Mouse (Mus musculus): ENCODE measurements around the gene Rhcg. TPM values are rescaled to one million over a fixed set of nuclear protein-coding genes. Genes with fewer than 3 reads are reported as not detected.

The Rhcg gene
- total and polyA plus RNA-seq, 3 experiments, result not detected

DNA sequence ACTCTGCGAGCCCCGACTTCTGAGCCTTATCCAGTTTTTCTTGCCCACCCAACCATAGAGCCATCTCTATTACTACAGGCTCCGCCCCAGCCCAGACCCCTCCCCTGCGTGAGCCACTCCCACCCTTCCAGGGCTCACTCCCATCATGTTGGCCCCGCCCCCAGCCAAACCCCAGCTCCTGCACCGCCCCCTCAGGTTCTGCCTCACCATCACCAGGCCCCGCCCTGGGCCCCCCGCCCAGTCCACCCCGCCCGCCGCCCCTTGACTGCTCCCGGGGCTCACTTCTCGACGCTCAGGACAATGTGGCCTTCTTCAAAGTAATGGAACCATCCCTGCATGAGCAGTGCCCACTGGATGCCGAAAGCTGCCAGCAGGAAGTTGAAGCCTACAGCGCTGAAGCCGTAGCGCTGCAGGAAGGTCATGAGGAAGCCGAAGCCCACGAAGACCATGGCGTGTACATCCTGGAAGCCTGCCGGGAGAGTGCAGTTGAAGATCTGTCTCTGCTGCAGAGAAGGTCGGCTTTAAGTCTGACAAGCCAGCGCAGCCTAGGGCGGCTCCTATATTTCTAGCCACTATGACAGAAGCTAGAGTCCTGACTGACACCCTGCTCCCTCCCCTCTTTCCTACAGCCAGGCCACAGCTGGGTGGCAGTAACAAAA lies 10.1 kb downstream of the Rhcg start:
- Histone ChIP-seq H3K27me3 (ENCODE audit: insufficient read depth, low read length) (peaks cover 14% of the 10 kb centered on the region), H3K9me3 (replicated peaks) (no peaks in the 10 kb centered on the region), H3K4me3 (ENCODE audit: low read depth, low read length) (no peak overlapping the region), H3K36me3 (replicated peaks) (no peaks in the 10 kb centered on the region), H3K4me1 (ENCODE audit: insufficient read depth, low read depth, low read length) (no peaks in the 10 kb centered on the region; the same call in 1 of the 2 replicates)
- DNase-seq (ENCODE audit: low spot score) (no peak), ATAC-seq (ENCODE audit: extremely low read depth, insufficient number of reproducible peaks, low FRiP score, poor library complexity, severe bottlenecking) (no peak)
- no peak for TF ChIP-seq POLR2AphosphoS5 (IDR thresholded peaks at IDR 0.05; ENCODE audit: insufficient replicate concordance, low read depth, low read length)
- no peak for TF ChIP-seq CTCF (IDR thresholded peaks at IDR 0.05; ENCODE audit: low read depth, low read length)
- no peak for TF ChIP-seq GATA1 (IDR thresholded peaks at IDR 0.05; ENCODE audit: borderline replicate concordance, low read length)
- no peak for TF ChIP-seq GATA2 (IDR thresholded peaks at IDR 0.05; ENCODE audit: borderline replicate concordance, low read depth, low read length)
- TF ChIP-seq TAL1 (conservative IDR thresholded peaks at IDR 0.05; ENCODE audit: low read depth, low read length), result no peak

DNA sequence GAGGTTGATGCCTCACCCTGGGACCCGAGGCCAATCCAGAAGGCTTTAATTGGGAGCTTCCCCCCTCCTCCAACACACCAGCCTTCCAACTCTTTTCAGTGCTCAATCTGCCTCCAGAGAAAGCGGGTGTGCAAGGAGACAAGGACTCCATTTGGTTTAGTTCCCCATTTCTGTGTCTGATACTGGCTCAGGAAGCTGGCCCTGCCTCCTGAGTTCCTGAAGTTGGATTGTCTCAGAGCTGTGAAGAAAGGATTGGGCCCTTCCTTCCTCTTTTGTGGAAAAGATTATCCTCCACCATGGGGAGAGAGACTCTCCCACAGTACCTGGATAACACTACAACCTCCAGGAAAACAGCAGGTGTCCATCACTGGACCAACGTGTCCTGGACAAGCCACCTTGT lies 10.7 kb downstream of the Rhcg start:
- ATAC-seq (ENCODE audit: extremely low read depth, insufficient number of reproducible peaks, low FRiP score, poor library complexity, severe bottlenecking), result no peak
- Histone ChIP-seq H3K36me3 (replicated peaks) (no peaks in the 10 kb centered on the region), H3K4me1 (ENCODE audit: insufficient read depth, low read depth, low read length) (no peaks in the 10 kb centered on the region; the same call in 1 of the 2 replicates), H3K9me3 (replicated peaks) (no peaks in the 10 kb centered on the region), H3K27me3 (ENCODE audit: insufficient read depth, low read length) (peaks cover 14% of the 10 kb centered on the region), H3K4me3 (ENCODE audit: low read depth, low read length) (no peak overlapping the region)
- DNase-seq (ENCODE audit: low spot score), result no peak
- TF ChIP-seq CTCF (IDR thresholded peaks at IDR 0.05; ENCODE audit: low read depth, low read length), result no peak
- TF ChIP-seq GATA1 (IDR thresholded peaks at IDR 0.05; ENCODE audit: borderline replicate concordance, low read length), result no peak
- no peak for TF ChIP-seq POLR2AphosphoS5 (IDR thresholded peaks at IDR 0.05; ENCODE audit: insufficient replicate concordance, low read depth, low read length)
- TF ChIP-seq TAL1 (conservative IDR thresholded peaks at IDR 0.05; ENCODE audit: low read depth, low read length), result no peak
- no peak for TF ChIP-seq GATA2 (IDR thresholded peaks at IDR 0.05; ENCODE audit: borderline replicate concordance, low read depth, low read length)

DNA sequence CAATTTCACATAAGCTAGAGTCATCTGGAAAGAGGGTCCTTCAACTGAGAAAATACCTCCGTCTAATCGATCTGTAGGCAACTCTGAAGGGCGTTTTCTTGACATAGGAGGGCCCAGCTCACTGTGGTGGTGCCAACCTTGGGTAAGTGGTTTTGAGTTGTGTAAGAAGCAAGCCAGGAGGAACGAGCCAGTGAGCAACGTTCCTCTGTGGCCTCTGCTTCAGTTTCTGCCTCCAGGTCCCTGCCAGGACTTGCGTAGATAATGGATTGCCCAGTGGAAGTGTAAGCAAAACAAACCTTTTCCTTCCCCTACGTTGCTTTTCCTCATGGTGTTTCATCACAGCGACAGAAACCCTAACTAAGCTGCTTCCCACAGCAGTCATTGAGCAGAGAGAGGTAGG lies 15.5 kb downstream of the Rhcg start:
- H3K27me3 ChIP-seq (ENCODE audit: insufficient read depth, low read length), result peaks cover 11% of the 10 kb centered on the region
- no peaks in the 10 kb centered on the region for H3K36me3 ChIP-seq (replicated peaks)
- ATAC-seq (ENCODE audit: extremely low read depth, insufficient number of reproducible peaks, low FRiP score, poor library complexity, severe bottlenecking) (no peak), DNase-seq (ENCODE audit: low spot score) (no peak)
- TF ChIP-seq GATA1 (IDR thresholded peaks at IDR 0.05; ENCODE audit: borderline replicate concordance, low read length) (no peak), TAL1 (conservative IDR thresholded peaks at IDR 0.05; ENCODE audit: low read depth, low read length) (no peak), POLR2AphosphoS5 (IDR thresholded peaks at IDR 0.05; ENCODE audit: insufficient replicate concordance, low read depth, low read length) (no peak), GATA2 (IDR thresholded peaks at IDR 0.05; ENCODE audit: borderline replicate concordance, low read depth, low read length) (no peak), CTCF (IDR thresholded peaks at IDR 0.05; ENCODE audit: low read depth, low read length) (no peak)
- H3K4me3 ChIP-seq (ENCODE audit: low read depth, low read length), result no peak overlapping the region
- no peaks in the 10 kb centered on the region for H3K9me3 ChIP-seq (replicated peaks)
- no peaks in the 10 kb centered on the region for H3K4me1 ChIP-seq (ENCODE audit: insufficient read depth, low read depth, low read length)

DNA sequence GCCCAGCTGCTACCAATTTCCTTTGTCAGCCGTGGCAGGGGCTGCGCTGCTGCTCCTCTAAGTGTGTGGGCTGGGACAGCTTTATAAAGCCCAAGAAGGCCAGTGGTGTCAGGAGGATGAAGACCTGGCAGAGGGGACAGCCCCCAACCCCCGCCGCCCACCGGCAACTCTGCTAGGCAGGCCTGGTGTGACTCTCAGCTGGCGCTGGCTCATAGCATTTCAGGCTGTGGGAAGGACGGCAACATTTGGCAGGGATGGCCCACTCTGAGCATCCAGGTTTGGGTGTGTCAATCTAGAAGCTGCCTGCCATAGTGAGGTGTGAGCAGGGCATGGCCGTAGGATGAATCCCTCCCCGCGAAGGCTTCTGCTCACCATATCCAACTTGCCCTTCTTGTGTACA lies 17.3 kb downstream of the Rhcg start:
- DNase-seq (ENCODE audit: low spot score), result no peak
- Histone ChIP-seq H3K4me3 (ENCODE audit: low read depth, low read length) (no peak overlapping the region), H3K4me1 (ENCODE audit: insufficient read depth, low read depth, low read length) (no peaks in the 10 kb centered on the region), H3K27me3 (ENCODE audit: insufficient read depth, low read length) (peaks cover 15% of the 10 kb centered on the region), H3K9me3 (replicated peaks) (no peaks in the 10 kb centered on the region), H3K36me3 (replicated peaks) (no peaks in the 10 kb centered on the region)
- TF ChIP-seq GATA2 (IDR thresholded peaks at IDR 0.05; ENCODE audit: borderline replicate concordance, low read depth, low read length), result no peak
- TF ChIP-seq CTCF (IDR thresholded peaks at IDR 0.05; ENCODE audit: low read depth, low read length), result no peak
- no peak for TF ChIP-seq POLR2AphosphoS5 (IDR thresholded peaks at IDR 0.05; ENCODE audit: insufficient replicate concordance, low read depth, low read length)
- no peak for TF ChIP-seq GATA1 (IDR thresholded peaks at IDR 0.05; ENCODE audit: borderline replicate concordance, low read length)
- no peak for TF ChIP-seq TAL1 (conservative IDR thresholded peaks at IDR 0.05; ENCODE audit: low read depth, low read length)
- no peak for ATAC-seq (ENCODE audit: extremely low read depth, insufficient number of reproducible peaks, low FRiP score, poor library complexity, severe bottlenecking)

DNA sequence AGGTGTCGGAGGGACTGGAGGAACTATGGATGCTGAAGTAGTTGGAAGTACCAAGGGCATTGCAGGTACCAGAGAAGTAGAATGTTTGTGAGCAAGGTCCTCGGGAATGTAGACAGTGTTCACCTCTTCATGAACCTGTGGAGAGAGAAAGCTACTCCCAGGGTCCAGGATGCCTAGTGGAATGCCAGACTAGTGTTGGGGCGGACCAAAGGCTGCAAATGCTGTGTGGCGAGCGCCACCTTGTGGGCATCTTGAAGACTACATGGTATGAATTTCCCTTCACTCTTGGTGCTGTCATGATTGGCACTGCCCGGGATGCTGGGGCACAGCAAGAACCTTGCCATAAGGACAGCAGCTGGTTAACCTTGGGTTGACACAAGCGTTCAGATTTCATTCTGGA lies 22.6 kb downstream of the Rhcg start:
- H3K36me3 ChIP-seq (replicated peaks), result no peaks in the 10 kb centered on the region
- TF ChIP-seq CTCF (IDR thresholded peaks at IDR 0.05; ENCODE audit: low read depth, low read length) (peak; percentile 62), TAL1 (conservative IDR thresholded peaks at IDR 0.05; ENCODE audit: low read depth, low read length) (no peak), GATA1 (IDR thresholded peaks at IDR 0.05; ENCODE audit: borderline replicate concordance, low read length) (no peak), GATA2 (IDR thresholded peaks at IDR 0.05; ENCODE audit: borderline replicate concordance, low read depth, low read length) (no peak)
- peak; percentile 45 for DNase-seq (ENCODE audit: low spot score)

DNA sequence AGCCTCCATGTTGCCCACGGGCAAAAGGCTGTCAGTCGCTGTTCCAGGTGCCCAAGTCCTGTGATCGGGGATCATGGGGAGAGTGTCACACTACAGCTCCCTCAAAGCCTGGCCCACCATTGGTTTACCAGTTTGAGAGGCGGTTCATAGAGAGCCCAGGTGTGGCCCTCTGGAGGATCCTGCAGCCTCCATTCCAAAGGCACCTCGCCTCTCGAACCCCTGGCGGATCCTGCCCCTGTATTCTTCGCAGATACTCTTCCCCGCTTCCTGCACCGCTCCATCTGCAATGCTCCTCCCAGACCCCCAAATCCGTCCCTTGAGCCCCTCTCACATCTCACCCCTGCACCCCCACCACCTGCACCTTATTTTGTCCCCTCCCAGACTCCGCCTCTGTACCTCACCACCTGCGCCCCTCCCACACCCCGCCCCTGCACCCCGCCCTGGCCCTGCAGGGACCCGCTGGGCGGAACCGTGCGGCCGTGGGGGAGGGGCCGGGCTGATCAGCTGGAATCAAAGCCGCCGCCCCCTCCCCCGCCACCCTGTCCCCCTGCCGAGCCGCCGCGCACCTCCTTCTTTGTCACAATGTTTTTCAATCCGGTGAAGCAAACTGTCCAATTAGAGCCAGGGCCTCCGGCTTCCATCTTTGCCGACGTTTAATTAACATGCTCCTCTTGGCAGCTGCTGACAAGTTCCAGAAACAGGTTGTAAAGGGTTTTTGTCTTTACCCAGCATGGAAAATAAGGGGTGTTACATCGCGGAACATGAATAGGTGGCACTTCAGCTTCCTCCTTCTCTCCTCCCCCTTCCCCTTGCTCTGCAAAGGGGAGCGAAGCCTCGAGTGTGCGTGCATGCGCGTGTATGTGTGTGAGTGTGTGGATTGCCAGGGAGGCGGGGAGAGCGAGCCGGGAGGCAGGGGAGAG lies 25.4 kb downstream of the Rhcg start:
- ATAC-seq (ENCODE audit: extremely low read depth, insufficient number of reproducible peaks, low FRiP score, poor library complexity, severe bottlenecking), result no peak
- H3K4me3 ChIP-seq (ENCODE audit: low read depth, low read length), result no peak overlapping the region

More for the DNA sequence above, 22.6 kb downstream of the Rhcg start:
- Histone ChIP-seq H3K9me3 (replicated peaks) (no peaks in the 10 kb centered on the region), H3K4me1 (ENCODE audit: insufficient read depth, low read depth, low read length) (peaks cover 5% of the 10 kb centered on the region; the same call in 1 of the 2 replicates), H3K4me3 (ENCODE audit: low read depth, low read length) (no peak overlapping the region), H3K27me3 (ENCODE audit: insufficient read depth, low read length) (peaks cover 33% of the 10 kb centered on the region)
- ATAC-seq (ENCODE audit: extremely low read depth, insufficient number of reproducible peaks, low FRiP score, poor library complexity, severe bottlenecking), result no peak

More for the DNA sequence above, 25.4 kb downstream of the Rhcg start:
- TF ChIP-seq TAL1 (conservative IDR thresholded peaks at IDR 0.05; ENCODE audit: low read depth, low read length) (no peak), CTCF (IDR thresholded peaks at IDR 0.05; ENCODE audit: low read depth, low read length) (no peak), GATA1 (IDR thresholded peaks at IDR 0.05; ENCODE audit: borderline replicate concordance, low read length) (no peak), GATA2 (IDR thresholded peaks at IDR 0.05; ENCODE audit: borderline replicate concordance, low read depth, low read length) (no peak), POLR2AphosphoS5 (IDR thresholded peaks at IDR 0.05; ENCODE audit: insufficient replicate concordance, low read depth, low read length) (no peak)
- peaks cover 30% of the 10 kb centered on the region for H3K27me3 ChIP-seq (ENCODE audit: insufficient read depth, low read length)
- peaks cover 5% of the 10 kb centered on the region; the same call in 1 of the 2 replicates for H3K4me1 ChIP-seq (ENCODE audit: insufficient read depth, low read depth, low read length)
- H3K9me3 ChIP-seq (replicated peaks), result no peaks in the 10 kb centered on the region
- DNase-seq (ENCODE audit: low spot score), result no peak
- no peaks in the 10 kb centered on the region for H3K36me3 ChIP-seq (replicated peaks)

Measured in G1E (cell line).